Mouse (Mus musculus): ENCODE data around the gene Pygm. TPM values are rescaled to one million over a fixed set of nuclear protein-coding genes. Genes with fewer than 3 reads are reported as not detected.
A peak's percentile ranks its signal among the peaks of the same experiment; 100 is the strongest.

The Pygm gene
- total RNA-seq, 2 experiments from 2014 or later: 28.4 to 32.7 TPM

GRCm38 (mm10) chr19:6428501-6429200 lies 44.5 kb downstream of the Pygm start:
- intact Hi-C loops (cut with DNase I): no loop called here
- no peak overlapping the region for H3K27ac ChIP-seq
- TF ChIP-seq CTCF (IDR thresholded peaks at IDR 0.05): no peak; the same call in 1 of the 2 replicates
- peak overlapping the region; percentile 4; the same call in 1 of the 2 replicates for H3K4me3 ChIP-seq
- DNase-seq (ENCODE audit: extremely low spot score in 1 of 2, low spot score in 2 of 2): no peak

GRCm38 (mm10) chr19:6443016-6443415 lies 58.8 kb downstream of the Pygm start:
- intact Hi-C loops (cut with DNase I): no loop called here
- DNase-seq (ENCODE audit: extremely low spot score in 1 of 2, low spot score in 2 of 2): no peak
- TF ChIP-seq CTCF (IDR thresholded peaks at IDR 0.05): no peak
- H3K4me3 ChIP-seq: no peak overlapping the region
- H3K27ac ChIP-seq: no peak overlapping the region

- no peak overlapping the region for H3K4me3 ChIP-seq
- peak overlapping the region; percentile 76 for H3K27ac ChIP-seq
- DNase-seq (ENCODE audit: extremely low spot score in 1 of 2, low spot score in 2 of 2): peak in 1 of 2 experiments; percentile 43
- intact Hi-C loops (cut with DNase I): no loop called here
- no peak for TF ChIP-seq CTCF (IDR thresholded peaks at IDR 0.05)
Measured at GRCm38 (mm10) chr19:6445761-6446423, 61.7 kb downstream of the Pygm start.

GRCm38 (mm10) chr19:6446736-6447437 lies 62.7 kb downstream of the Pygm start:
- H3K4me3 ChIP-seq: no peak overlapping the region
- peak overlapping the region; percentile 76 for H3K27ac ChIP-seq
- intact Hi-C loops (cut with DNase I): no loop called here
- TF ChIP-seq CTCF (IDR thresholded peaks at IDR 0.05): no peak
- DNase-seq (ENCODE audit: extremely low spot score in 1 of 2, low spot score in 2 of 2): no peak

Small RNAs within 50 kb of the gene (microRNA-seq; reads per million reads assigned to microRNA genes)
- 2.2 to 4.4 reads per million in 2 experiments for gene Mir6989

Other genes starting within 250 kb of the Pygm start
- under 1 TPM; 0.26 to 0.84 TPM for gene Batf2, start 243.4 kb upstream of the Pygm start, total RNA-seq (2021)
- 10 to 100 TPM; 74.2 to 82.3 TPM for gene Arl2, start 242.9 kb upstream of the Pygm start, total RNA-seq (2021)
- gene Majin, start 200.0 kb upstream of the Pygm start, total RNA-seq (2021): not detected
- not detected for gene Gpha2, start 158.0 kb upstream of the Pygm start, total RNA-seq (2021)
- gene Ppp2r5b, start 148.5 kb upstream of the Pygm start, total RNA-seq (2021): 100 to 1,000 TPM; 149 to 158 TPM
- 10 to 100 TPM; 37.4 to 40.1 TPM for gene Atg2a, start 142.7 kb upstream of the Pygm start, total RNA-seq (2021)
- gene Ehd1, start 107.7 kb upstream of the Pygm start, total RNA-seq (2021): 10 to 100 TPM; 36.4 to 43.5 TPM
- gene Cdc42bpg, start 77.9 kb upstream of the Pygm start, total RNA-seq (2021): 1 to 10 TPM; 3.4 to 4.1 TPM
- 10 to 100 TPM; 64.7 to 72.5 TPM for gene Men1, start 49.4 kb upstream of the Pygm start, total RNA-seq (2021)
- gene Map4k2, start 43.3 kb upstream of the Pygm start, total RNA-seq (2021): 100 to 1,000 TPM in 1 of 2 experiments, 10 to 100 TPM in 1; 94.9 to 108 TPM
- 100 to 1,000 TPM; 208 to 212 TPM for gene Sf1, start 20.7 kb upstream of the Pygm start, total RNA-seq (2021)
- 10 to 100 TPM; 61.1 to 72.2 TPM for gene Rasgrp2, start 14.9 kb downstream of the Pygm start, total RNA-seq (2021)
- 100 to 1,000 TPM; 618 to 620 TPM for gene Nrxn2, start 34.3 kb downstream of the Pygm start, total RNA-seq (2021)
- under 1 TPM in 1 of 2 experiments, not detected in 1; 0.68 TPM for gene Slc22a12, start 158.6 kb downstream of the Pygm start, total RNA-seq (2021)